Mouse (Mus musculus) skeletal muscle tissue, adult 2 months (tissue): ENCODE results near the gene Sdk1.
A peak's percentile ranks its signal among the peaks of the same experiment; 100 is the strongest.

Experiments
- DNase-seq: peaks from one replicate; pipeline ENCODE4 v3.0.0-alpha.2; 2012; ENCODE audit warnings: low read depth, low spot score

Sdk1 gene

GRCm38 (mm10) chr5:142111989-142112388 lies 870.7 kb downstream of the Sdk1 start:
- no peak for DNase-seq

- no peak for DNase-seq
These were observed 872.2 kb downstream of the Sdk1 start for GRCm38 (mm10) chr5:142113210-142114175.

- DNase-seq, result no peak
These were observed 886.5 kb downstream of the Sdk1 start for GRCm38 (mm10) chr5:142127779-142128178.

GRCm38 (mm10) chr5:142128181-142128611 lies 886.9 kb downstream of the Sdk1 start:
- DNase-seq, result no peak

- DNase-seq, result no peak
These were observed 888.7 kb downstream of the Sdk1 start for GRCm38 (mm10) chr5:142130004-142130403.

GRCm38 (mm10) chr5:142139978-142140377 lies 898.7 kb downstream of the Sdk1 start:
- peak; percentile 15 for DNase-seq

GRCm38 (mm10) chr5:142149594-142149993 lies 908.3 kb downstream of the Sdk1 start:
- DNase-seq, result no peak

- no peak for DNase-seq
These were observed 909.5 kb downstream of the Sdk1 start for GRCm38 (mm10) chr5:142150756-142151155.

- no peak for DNase-seq
These were observed 915.9 kb downstream of the Sdk1 start for GRCm38 (mm10) chr5:142156868-142157852.

GRCm38 (mm10) chr5:142163483-142163882 lies 922.2 kb downstream of the Sdk1 start:
- no peak for DNase-seq

GRCm38 (mm10) chr5:142173636-142174035 lies 932.3 kb downstream of the Sdk1 start:
- DNase-seq, result no peak

GRCm38 (mm10) chr5:142178164-142178563 lies 936.9 kb downstream of the Sdk1 start:
- no peak for DNase-seq

- DNase-seq, result no peak
These were observed 938.0 kb downstream of the Sdk1 start for GRCm38 (mm10) chr5:142179304-142179703.

- no peak for DNase-seq
These were observed 940.6 kb downstream of the Sdk1 start for GRCm38 (mm10) chr5:142181862-142182261.

GRCm38 (mm10) chr5:142188765-142189164 lies 947.5 kb downstream of the Sdk1 start:
- no peak for DNase-seq

GRCm38 (mm10) chr5:142209911-142210310 lies 968.6 kb downstream of the Sdk1 start:
- no peak for DNase-seq

- DNase-seq, result no peak
These were observed 971.0 kb downstream of the Sdk1 start for GRCm38 (mm10) chr5:142212252-142212651.

GRCm38 (mm10) chr5:142215981-142216380 lies 974.7 kb downstream of the Sdk1 start:
- no peak for DNase-seq

GRCm38 (mm10) chr5:142220851-142221503 lies 979.7 kb downstream of the Sdk1 start:
- no peak for DNase-seq

- DNase-seq, result no peak
These were observed 987.9 kb downstream of the Sdk1 start for GRCm38 (mm10) chr5:142228957-142229810.
